Mouse (Mus musculus) heart, postnatal 0 days (tissue): ENCODE results near the gene Kiz.

Source experiments
- CTCF ChIP-seq: IDR thresholded peaks from 2 replicates; pipeline ENCODE4 v1.5.1; 2016; ENCODE audit warnings: antibody characterized with exemption, control low read depth, low read depth
- EP300 ChIP-seq: IDR thresholded peaks from 2 replicates; pipeline ENCODE4 v1.6.1; 2016; ENCODE audit warnings: antibody characterized with exemption, low read depth

DNA sequence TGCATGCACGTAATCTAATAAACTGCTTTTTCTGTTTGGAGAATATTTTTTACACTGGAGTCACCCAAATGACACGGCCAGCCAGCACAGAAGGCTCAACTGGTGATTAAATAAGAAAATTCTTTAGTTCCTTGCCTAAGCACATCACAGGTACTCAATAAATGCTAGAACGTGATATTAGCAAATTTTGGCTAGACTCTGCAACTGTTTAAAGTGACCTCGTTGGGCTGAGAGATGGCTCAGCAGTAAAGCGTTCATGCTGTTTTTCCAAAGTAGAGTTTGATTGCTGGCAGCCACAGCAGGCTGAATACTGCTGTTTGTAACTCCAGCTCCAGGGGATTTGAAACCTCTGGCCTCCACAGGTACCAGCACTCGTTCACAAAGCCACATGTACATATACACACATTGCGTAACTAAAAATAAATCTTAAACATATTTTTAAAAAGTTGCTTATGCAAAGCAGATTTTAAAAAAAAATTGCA, 156.5 kb downstream of the Kiz start:
- TF ChIP-seq EP300 (no peak), CTCF (no peak)
